Mouse (Mus musculus): ENCODE measurements around the gene Gm17949. TPM values are rescaled to one million over a fixed set of nuclear protein-coding genes. Genes with fewer than 3 reads are reported as not detected.

The Gm17949 gene
- polyA plus RNA-seq (2015; fragmentation: Nextera tagmentation; extraction: Ambion mirVana), result 0.50 and 0.68 TPM in 2 replicates

- H3K27me3 ChIP-seq (replicated peaks; ENCODE audit: insufficient read depth, low read length), result no peaks in the 10 kb centered on the region
- ATAC-seq, result peak; percentile 94
- DNase-seq (ENCODE audit: low spot score), result peak; percentile 99
- H3K9ac ChIP-seq (replicated peaks; ENCODE audit: low read depth), result peak within 1 kb of the TSS; percentile 69
- peak within 1 kb of the TSS; percentile 74 for H3K4me2 ChIP-seq (replicated peaks; ENCODE audit: low read depth, low read length)
- H3K4me1 ChIP-seq (ENCODE audit: insufficient read depth, low read depth, low read length), result no peaks in the 10 kb centered on the region
- TF ChIP-seq EP300 (IDR thresholded peaks at IDR 0.05), result peak; percentile 54; the same call in 1 of the 2 replicates
- TF ChIP-seq CTCF (IDR thresholded peaks at IDR 0.05), result peak; percentile 55
- H3K27ac ChIP-seq (ENCODE audit: low read length), result peak within 1 kb of the TSS; percentile 82
- H3K4me3 ChIP-seq (ENCODE audit: low read depth, low read length), result peak within 1 kb of the TSS; percentile 68
- no peaks in the 10 kb centered on the region for H3K9me3 ChIP-seq (ENCODE audit: low read length)
- WGBS, result under 1% methylated on average over 51 of the region's 51 CpGs
- H3K36me3 ChIP-seq (ENCODE audit: insufficient read depth, low read length), result peaks cover 4% of the 10 kb centered on the region; the same call in 1 of the 2 replicates
Measured at GRCm38 (mm10) chr17:57011236-57012141, at the start of gene Gm17949, which contains the start of gene Gtf2f1. TSS of gene Gm17949 (plus strand) at chr17:57011469. TSS of gene Gtf2f1 (minus strand) at chr17:57011288.

- H3K9ac ChIP-seq (replicated peaks; ENCODE audit: low read depth), result no peak overlapping the region
- H3K9me3 ChIP-seq (ENCODE audit: low read length), result no peaks in the 10 kb centered on the region
- H3K36me3 ChIP-seq (ENCODE audit: insufficient read depth, low read length), result no peaks in the 10 kb centered on the region
- H3K4me2 ChIP-seq (replicated peaks; ENCODE audit: low read depth, low read length), result no peak overlapping the region
- no peak overlapping the region for H3K4me3 ChIP-seq (ENCODE audit: low read depth, low read length)
- no peaks in the 10 kb centered on the region for H3K27me3 ChIP-seq (replicated peaks; ENCODE audit: insufficient read depth, low read length)
- H3K27ac ChIP-seq (ENCODE audit: low read length), result no peak overlapping the region
- DNase-seq (ENCODE audit: low spot score), result no peak
- WGBS, result 88% methylated on average over 4 of the region's 4 CpGs
- no peak for ATAC-seq
- peak; percentile 28; the same call in 1 of the 2 replicates for TF ChIP-seq CTCF (IDR thresholded peaks at IDR 0.05)
- TF ChIP-seq EP300 (IDR thresholded peaks at IDR 0.05), result no peak
- H3K4me1 ChIP-seq (ENCODE audit: insufficient read depth, low read depth, low read length), result no peaks in the 10 kb centered on the region
Measured at GRCm38 (mm10) chr17:56961880-56962279, 49.4 kb upstream of the Gm17949 start.

- no peak overlapping the region for H3K4me2 ChIP-seq (replicated peaks; ENCODE audit: low read depth, low read length)
- H3K4me1 ChIP-seq (ENCODE audit: insufficient read depth, low read depth, low read length), result no peaks in the 10 kb centered on the region
- TF ChIP-seq EP300 (IDR thresholded peaks at IDR 0.05), result no peak
- no peak for TF ChIP-seq CTCF (IDR thresholded peaks at IDR 0.05)
- no peaks in the 10 kb centered on the region for H3K9me3 ChIP-seq (ENCODE audit: low read length)
- H3K27ac ChIP-seq (ENCODE audit: low read length), result no peak overlapping the region
- H3K4me3 ChIP-seq (ENCODE audit: low read depth, low read length), result no peak overlapping the region
- no peaks in the 10 kb centered on the region for H3K36me3 ChIP-seq (ENCODE audit: insufficient read depth, low read length)
- DNase-seq (ENCODE audit: low spot score) (no peak), ATAC-seq (no peak)
- no peaks in the 10 kb centered on the region for H3K27me3 ChIP-seq (replicated peaks; ENCODE audit: insufficient read depth, low read length)
- no peak overlapping the region for H3K9ac ChIP-seq (replicated peaks; ENCODE audit: low read depth)
- 64% methylated on average over 5 of the region's 5 CpGs for WGBS
Measured at GRCm38 (mm10) chr17:56962642-56963405, 48.4 kb upstream of the Gm17949 start.

- ATAC-seq (no peak), DNase-seq (ENCODE audit: low spot score) (no peak)
- H3K9ac ChIP-seq (replicated peaks; ENCODE audit: low read depth), result no peak overlapping the region
- H3K27ac ChIP-seq (ENCODE audit: low read length), result no peak overlapping the region
- H3K9me3 ChIP-seq (ENCODE audit: low read length), result no peaks in the 10 kb centered on the region
- H3K4me3 ChIP-seq (ENCODE audit: low read depth, low read length), result no peak overlapping the region
- no peak overlapping the region for H3K4me2 ChIP-seq (replicated peaks; ENCODE audit: low read depth, low read length)
- 68% methylated on average over 6 of the region's 6 CpGs for WGBS
- no peaks in the 10 kb centered on the region for H3K36me3 ChIP-seq (ENCODE audit: insufficient read depth, low read length)
- no peaks in the 10 kb centered on the region for H3K4me1 ChIP-seq (ENCODE audit: insufficient read depth, low read depth, low read length)
- TF ChIP-seq CTCF (IDR thresholded peaks at IDR 0.05) (no peak), EP300 (IDR thresholded peaks at IDR 0.05) (no peak)
- no peaks in the 10 kb centered on the region for H3K27me3 ChIP-seq (replicated peaks; ENCODE audit: insufficient read depth, low read length)
Measured at GRCm38 (mm10) chr17:56963646-56964045, 47.6 kb upstream of the Gm17949 start.

- WGBS, result 53% methylated on average over 3 of the region's 3 CpGs
- H3K4me2 ChIP-seq (replicated peaks; ENCODE audit: low read depth, low read length), result no peak overlapping the region
- no peak for ATAC-seq
Measured at GRCm38 (mm10) chr17:56969321-56969720, 41.9 kb upstream of the Gm17949 start.

GRCm38 (mm10) chr17:56970081-56970480 is 41.2 kb upstream of the Gm17949 start:
- H3K27me3 ChIP-seq (replicated peaks; ENCODE audit: insufficient read depth, low read length), result no peaks in the 10 kb centered on the region
- no peak overlapping the region for H3K27ac ChIP-seq (ENCODE audit: low read length)
- DNase-seq (ENCODE audit: low spot score), result no peak
- no peaks in the 10 kb centered on the region for H3K9me3 ChIP-seq (ENCODE audit: low read length)
- WGBS, result 60% methylated on average over 5 of the region's 5 CpGs
- H3K9ac ChIP-seq (replicated peaks; ENCODE audit: low read depth), result no peak overlapping the region
- TF ChIP-seq CTCF (IDR thresholded peaks at IDR 0.05) (no peak), EP300 (IDR thresholded peaks at IDR 0.05) (no peak)
- no peak overlapping the region for H3K4me3 ChIP-seq (ENCODE audit: low read depth, low read length)
- no peaks in the 10 kb centered on the region for H3K4me1 ChIP-seq (ENCODE audit: insufficient read depth, low read depth, low read length)
- H3K36me3 ChIP-seq (ENCODE audit: insufficient read depth, low read length), result no peaks in the 10 kb centered on the region
- ATAC-seq, result no peak
- no peak overlapping the region for H3K4me2 ChIP-seq (replicated peaks; ENCODE audit: low read depth, low read length)

More at GRCm38 (mm10) chr17:56969321-56969720, 41.9 kb upstream of the Gm17949 start:
- Histone ChIP-seq H3K27ac (ENCODE audit: low read length) (no peak overlapping the region), H3K4me3 (ENCODE audit: low read depth, low read length) (no peak overlapping the region), H3K9me3 (ENCODE audit: low read length) (no peaks in the 10 kb centered on the region), H3K36me3 (ENCODE audit: insufficient read depth, low read length) (no peaks in the 10 kb centered on the region), H3K27me3 (replicated peaks; ENCODE audit: insufficient read depth, low read length) (no peaks in the 10 kb centered on the region), H3K9ac (replicated peaks; ENCODE audit: low read depth) (no peak overlapping the region), H3K4me1 (ENCODE audit: insufficient read depth, low read depth, low read length) (no peaks in the 10 kb centered on the region)
- TF ChIP-seq CTCF (IDR thresholded peaks at IDR 0.05) (no peak), EP300 (IDR thresholded peaks at IDR 0.05) (no peak)
- DNase-seq (ENCODE audit: low spot score), result no peak

Data from lung, postnatal 0 days (tissue).